Mouse (Mus musculus) intestine, postnatal 0 days (tissue): ENCODE results near the gene Myo1b. TPM values are rescaled to one million over a fixed set of nuclear protein-coding genes. Genes with fewer than 3 reads are reported as not detected.

Experiments
- ATAC-seq: fragments of 200-750 bp; cut with Nextera tagmentation; 2 replicates; pipeline ENCODE4 v1.8.0; 2017; ENCODE audit warnings: mild to moderate bottlenecking, moderate TSS enrichment, moderate library complexity
- H3K27ac ChIP-seq: fragments of 300-500 bp; sonication (generic); 2 replicates; pipeline ENCODE4 v1.5.1; 2014; ENCODE audit warnings: mild to moderate bottlenecking, low read depth, low read length, moderate library complexity
- H3K27me3 ChIP-seq: fragments of 300-500 bp; sonication (generic); replicated peaks from 2 replicates; pipeline ENCODE4 v1.6.1; 2014; ENCODE audit warnings: low read length, mixed read lengths; ENCODE audit not compliant: control insufficient read depth, insufficient read depth
- H3K36me3 ChIP-seq: fragments of 300-500 bp; sonication (generic); 2 replicates; pipeline ENCODE4 v1.6.1; 2014; ENCODE audit warnings: mild to moderate bottlenecking, moderate library complexity; ENCODE audit not compliant: control insufficient read depth, insufficient read depth
- H3K4me1 ChIP-seq: fragments of 300-500 bp; sonication (generic); replicated peaks from 2 replicates; pipeline ENCODE4 v1.6.1; 2014; ENCODE audit warnings: antibody characterized with exemption, low read length, mixed read lengths; ENCODE audit not compliant: control insufficient read depth, insufficient read depth
- H3K4me2 ChIP-seq: fragments of 300-500 bp; sonication (generic); replicated peaks from 2 replicates; pipeline ENCODE4 v1.6.1; 2014; ENCODE audit warnings: low read depth, mild to moderate bottlenecking, moderate library complexity
- H3K4me3 ChIP-seq: fragments of 300-500 bp; sonication (generic); 2 replicates; pipeline ENCODE4 v1.5.1; 2014; ENCODE audit warnings: low read depth, low read length
- H3K9ac ChIP-seq: fragments of 300-500 bp; sonication (generic); 2 replicates; pipeline ENCODE4 v1.6.1; 2014; ENCODE audit warnings: mild to moderate bottlenecking, low read depth, low read length
- H3K9me3 ChIP-seq: fragments of 300-500 bp; sonication (generic); 2 replicates; pipeline ENCODE4 v1.6.1; 2016; ENCODE audit warnings: mixed run types; ENCODE audit not compliant: control insufficient read depth
- CTCF ChIP-seq: sonication (generic); IDR thresholded peaks from 2 replicates; pipeline ENCODE4 v1.5.1; 2016; ENCODE audit warnings: low read depth, mild to moderate bottlenecking, control low read depth, antibody characterized with exemption, moderate library complexity
- WGBS: fragments of 180-500 bp; shearing (Covaris S2); extraction: QIAGEN DNeasy Blood & Tissue Kit; methylation state at CpG from one replicate; pipeline ENCODE4 v1.1.7; 2014; 5-methylcytosine and 5-hydroxymethylcytosine counted together
- polyA plus RNA-seq: library from polyadenylated mRNA; unstranded; fragments of >200 nt; fragmentation: Nextera tagmentation; extraction: Ambion mirVana; gene quantifications from 2 replicates; pipeline ENCODE4 v1.2.1, GENCODE M21; 2015

Myo1b gene
- polyA plus RNA-seq, 1 experiment from 2014 or later, result 15.8 TPM

DNA sequence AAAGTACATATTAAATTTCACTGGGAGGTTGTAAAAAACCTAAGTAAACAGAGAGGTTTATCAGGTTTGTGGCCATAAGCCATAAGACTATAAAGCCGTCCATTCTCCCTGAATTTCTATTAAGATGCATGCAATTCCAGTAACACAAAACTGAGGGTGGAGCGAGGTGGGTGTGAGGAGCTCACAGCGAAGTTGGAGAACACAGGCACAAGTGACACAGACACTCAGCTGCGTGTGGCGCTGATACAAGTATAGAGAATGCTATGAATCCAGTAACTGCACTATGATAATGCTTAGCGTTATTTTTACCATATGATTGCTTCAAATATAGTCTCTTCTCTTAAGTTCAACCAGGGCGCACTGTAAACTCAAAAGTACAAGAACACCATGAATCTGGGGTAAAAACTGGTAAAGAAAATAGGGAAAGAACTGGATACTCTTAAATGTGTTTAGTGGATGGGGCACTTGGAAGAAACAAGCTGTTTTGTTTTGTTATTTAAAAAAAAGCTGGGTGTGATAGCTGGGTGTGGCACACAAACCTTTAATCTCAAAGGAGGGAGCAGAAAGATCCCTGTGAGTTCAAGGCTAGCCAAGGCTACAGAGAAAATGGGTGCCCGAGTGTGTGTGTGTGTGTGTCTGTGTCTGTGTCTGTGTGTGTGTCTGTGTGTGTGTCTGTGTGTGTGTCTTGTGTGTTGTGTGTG is 9.5 kb downstream of the Myo1b start:
- Histone ChIP-seq H3K36me3 (no peaks in the 10 kb centered on the region), H3K9me3 (no peaks in the 10 kb centered on the region), H3K27ac (no peak overlapping the region), H3K4me1 (0 out of 2 replicates have a peak, but pooled peaks cover 2% of the 10 kb centered on the region), H3K4me2 (no peak overlapping the region), H3K9ac (no peak overlapping the region), H3K27me3 (no peaks in the 10 kb centered on the region), H3K4me3 (no peak overlapping the region)
- no peak for ATAC-seq
- WGBS, result 59% methylated on average over 8 of the region's 8 CpGs
- TF ChIP-seq CTCF, result no peak

DNA sequence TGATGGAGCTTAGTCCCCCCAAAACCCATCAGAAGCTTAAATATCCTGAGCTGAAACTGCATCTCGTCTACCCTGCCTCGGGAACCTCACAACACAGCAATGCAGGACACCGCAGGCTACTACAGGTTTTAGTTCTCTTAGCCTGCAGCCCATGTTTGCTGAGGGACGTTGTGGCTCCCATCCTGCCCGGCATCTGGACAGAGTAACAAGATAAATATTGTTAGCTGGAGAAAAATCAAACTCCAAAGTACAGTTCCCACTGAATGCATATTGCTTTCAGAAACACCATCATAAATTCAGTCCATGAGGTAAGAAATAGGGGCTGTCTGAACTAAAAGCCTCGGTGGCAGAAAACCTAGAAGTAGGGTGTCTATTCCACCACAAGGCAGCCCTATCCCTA is 10.8 kb downstream of the Myo1b start:
- WGBS, result 59% methylated on average over 6 of the region's 6 CpGs

DNA sequence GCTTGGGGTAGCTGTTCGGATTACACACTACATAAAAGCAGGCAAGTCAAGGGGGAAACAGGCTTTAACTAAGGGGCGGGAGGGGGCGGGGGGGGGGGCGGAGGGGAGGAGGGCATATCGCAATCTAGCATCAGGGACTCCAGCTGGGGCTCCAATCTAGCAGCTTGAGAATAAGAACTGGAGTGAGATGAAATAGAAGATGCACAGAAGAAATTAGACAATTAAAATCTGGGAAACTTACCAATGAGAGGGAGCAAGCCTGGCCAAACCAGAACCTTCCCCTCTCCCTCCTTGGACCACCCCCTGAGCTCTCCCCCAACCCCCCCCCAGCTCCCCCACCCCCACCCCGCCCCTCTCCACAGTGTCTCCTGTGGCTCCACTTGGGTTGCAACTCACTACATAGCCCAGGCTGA is 18.7 kb downstream of the Myo1b start:
- Histone ChIP-seq H3K9ac (no peak overlapping the region), H3K36me3 (no peaks in the 10 kb centered on the region), H3K27ac (no peak overlapping the region), H3K4me3 (no peak overlapping the region), H3K4me1 (peaks cover 9% of the 10 kb centered on the region; the same call in 1 of the 2 replicates), H3K4me2 (no peak overlapping the region), H3K27me3 (no peaks in the 10 kb centered on the region), H3K9me3 (no peaks in the 10 kb centered on the region)
- TF ChIP-seq CTCF, result no peak
- no peak for ATAC-seq
- WGBS, result 51% methylated on average over 6 of the region's 6 CpGs

More for the DNA sequence above, 10.8 kb downstream of the Myo1b start:
- no peak overlapping the region for H3K27ac ChIP-seq
- no peak overlapping the region for H3K4me3 ChIP-seq
- no peaks in the 10 kb centered on the region for H3K36me3 ChIP-seq
- H3K4me2 ChIP-seq, result no peak overlapping the region
- 0 out of 2 replicates have a peak, but pooled peaks cover 1% of the 10 kb centered on the region for H3K4me1 ChIP-seq
- ATAC-seq, result no peak
- no peak for TF ChIP-seq CTCF
- H3K9me3 ChIP-seq, result no peaks in the 10 kb centered on the region
- no peak overlapping the region for H3K9ac ChIP-seq
- H3K27me3 ChIP-seq, result no peaks in the 10 kb centered on the region

DNA sequence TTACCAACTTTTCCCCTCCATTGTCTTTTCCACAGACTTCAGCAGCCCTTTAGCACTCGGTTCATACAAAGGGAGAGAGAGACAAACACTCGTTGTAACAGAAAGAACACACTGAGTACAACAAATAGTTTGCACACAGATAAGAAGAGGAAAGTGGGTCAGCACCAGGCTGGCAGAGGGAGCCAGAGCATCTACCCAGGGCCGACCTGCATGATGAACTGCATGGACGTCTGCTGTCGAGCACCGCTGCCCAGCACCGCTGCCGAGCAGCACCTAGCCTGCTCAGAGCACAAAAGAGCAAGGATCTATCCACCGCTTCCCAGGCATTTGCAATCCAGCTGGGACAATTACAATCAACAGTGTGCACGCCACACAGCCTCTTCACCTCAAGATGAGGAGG is 19.9 kb downstream of the Myo1b start:
- H3K4me3 ChIP-seq, result no peak overlapping the region
- TF ChIP-seq CTCF, result no peak
- ATAC-seq, result no peak

DNA sequence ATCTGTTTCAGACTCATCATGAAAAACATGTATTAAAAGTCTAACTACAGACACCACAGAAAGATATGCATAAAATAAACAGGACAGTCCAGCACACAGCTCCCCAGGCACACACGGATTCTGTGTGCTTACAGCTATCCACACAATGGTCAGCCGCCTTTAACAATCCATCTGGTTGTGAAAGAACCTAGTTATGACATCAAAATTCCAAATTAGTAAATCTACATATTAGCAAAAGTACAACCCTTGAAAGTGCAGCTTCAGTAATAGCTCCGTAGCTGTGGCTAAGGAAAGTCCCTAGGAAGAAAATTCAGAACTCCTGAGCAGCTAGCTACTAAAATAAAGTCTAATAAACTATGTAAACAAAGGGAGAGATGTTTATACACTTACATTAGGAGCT is 21.1 kb downstream of the Myo1b start:
- Histone ChIP-seq H3K9ac (no peak overlapping the region), H3K4me2 (no peak overlapping the region), H3K4me1 (peaks cover 9% of the 10 kb centered on the region; the same call in 1 of the 2 replicates), H3K27me3 (no peaks in the 10 kb centered on the region), H3K27ac (no peak overlapping the region), H3K36me3 (no peaks in the 10 kb centered on the region), H3K9me3 (no peaks in the 10 kb centered on the region), H3K4me3 (no peak overlapping the region)
- no peak for TF ChIP-seq CTCF
- no peak for ATAC-seq
- WGBS, result 50% methylated on average over 3 of the region's 3 CpGs

More for the DNA sequence above, 19.9 kb downstream of the Myo1b start:
- Histone ChIP-seq H3K9ac (no peak overlapping the region), H3K4me2 (no peak overlapping the region), H3K9me3 (no peaks in the 10 kb centered on the region), H3K27me3 (no peaks in the 10 kb centered on the region), H3K4me1 (peaks cover 9% of the 10 kb centered on the region; the same call in 1 of the 2 replicates), H3K27ac (no peak overlapping the region), H3K36me3 (no peaks in the 10 kb centered on the region)
- WGBS, result 60% methylated on average over 10 of the region's 10 CpGs

DNA sequence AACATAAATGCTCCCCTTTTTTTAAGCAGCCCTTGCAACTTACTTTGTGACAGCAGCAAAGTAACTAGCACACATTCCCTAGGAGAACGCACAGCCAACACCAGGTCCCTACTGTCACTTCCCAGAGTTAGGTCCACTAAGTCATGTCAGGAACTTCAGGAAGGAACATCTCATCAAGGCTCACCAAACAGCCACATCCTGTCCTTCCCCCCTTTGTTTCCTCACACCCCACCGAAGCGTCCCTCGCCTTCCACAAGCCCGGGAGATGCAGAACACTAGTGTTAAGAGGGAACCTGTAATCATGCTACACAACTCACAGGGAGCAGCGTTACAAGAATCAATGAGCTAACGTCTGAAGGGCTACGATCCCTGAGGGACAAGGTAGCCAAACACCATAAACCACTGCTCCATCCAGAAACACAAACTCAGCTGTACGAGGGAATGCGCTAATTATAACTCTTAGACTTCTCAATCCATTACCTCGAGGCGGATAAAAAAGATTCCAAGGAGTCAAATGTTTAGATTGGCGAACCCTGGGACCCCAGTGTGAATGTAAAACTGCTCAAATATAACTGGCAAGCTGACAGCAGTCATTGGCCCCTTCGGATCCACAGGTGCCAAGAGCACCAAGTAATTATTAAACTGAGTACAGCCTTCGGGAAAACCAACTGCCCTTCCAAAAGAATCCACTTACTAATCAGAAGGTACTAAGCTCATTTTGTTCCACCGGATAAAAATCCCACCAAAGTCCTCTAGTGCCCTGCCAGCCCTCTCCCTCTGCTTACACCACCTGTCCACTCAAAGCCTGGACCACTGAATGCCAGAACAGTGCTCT is 22.1 kb downstream of the Myo1b start:
- Histone ChIP-seq H3K9me3 (no peaks in the 10 kb centered on the region), H3K4me1 (peaks cover 9% of the 10 kb centered on the region; the same call in 1 of the 2 replicates), H3K4me2 (no peak overlapping the region), H3K27me3 (no peaks in the 10 kb centered on the region), H3K27ac (no peak overlapping the region), H3K4me3 (no peak overlapping the region), H3K9ac (no peak overlapping the region), H3K36me3 (no peaks in the 10 kb centered on the region)
- no peak for ATAC-seq
- TF ChIP-seq CTCF, result no peak
- 55% methylated on average over 16 of the region's 16 CpGs for WGBS
